Mouse (Mus musculus) limb, embryonic 15.5 days (tissue): ENCODE measurements around the gene Wnt2. TPM values are rescaled to one million over a fixed set of nuclear protein-coding genes. Genes with fewer than 3 reads are reported as not detected.

Source experiments
- ATAC-seq: fragments of 200-750 bp; cut with Nextera tagmentation; 2 replicates; pipeline ENCODE4 v1.8.0; 2017; ENCODE audit warnings: low read depth, moderate TSS enrichment; ENCODE audit not compliant: insufficient number of reproducible peaks, low FRiP score, low TSS enrichment
- H3K27ac ChIP-seq: fragments of 300-500 bp; sonication (generic); 2 replicates; pipeline ENCODE4 v1.5.1; 2015; ENCODE audit warnings: moderate library complexity, mild to moderate bottlenecking, inconsistent platforms
- H3K27me3 ChIP-seq: fragments of 300-500 bp; sonication (generic); 2 replicates; pipeline ENCODE4 v1.6.1; 2015; ENCODE audit warnings: inconsistent platforms
- H3K36me3 ChIP-seq: fragments of 300-500 bp; sonication (generic); 2 replicates; pipeline ENCODE4 v1.6.1; 2015; ENCODE audit warnings: inconsistent platforms
- H3K4me1 ChIP-seq: fragments of 300-500 bp; sonication (generic); 2 replicates; pipeline ENCODE4 v1.6.1; 2015; ENCODE audit warnings: inconsistent platforms
- H3K4me2 ChIP-seq: fragments of 300-500 bp; sonication (generic); 2 replicates; pipeline ENCODE4 v1.6.1; 2015; ENCODE audit warnings: mild to moderate bottlenecking, inconsistent platforms
- H3K4me3 ChIP-seq: fragments of 300-500 bp; sonication (generic); 2 replicates; pipeline ENCODE4 v1.5.1; 2015; ENCODE audit warnings: mild to moderate bottlenecking, inconsistent platforms
- H3K9ac ChIP-seq: fragments of 300-500 bp; sonication (generic); 2 replicates; pipeline ENCODE4 v1.6.1; 2015; ENCODE audit warnings: inconsistent platforms
- H3K9me3 ChIP-seq: fragments of 300-500 bp; sonication (generic); 2 replicates; pipeline ENCODE4 v1.6.1; 2016; ENCODE audit warnings: inconsistent platforms
- WGBS: fragments of 180-500 bp; shearing (Covaris S2); methylation state at CpG from one replicate; pipeline ENCODE4 v1.1.7; 2015; 5-methylcytosine and 5-hydroxymethylcytosine counted together
- polyA plus RNA-seq: library from polyadenylated mRNA; unstranded; fragments of >200 nt; fragmentation: Nextera tagmentation; extraction: Ambion mirVana; gene quantifications from 2 replicates; pipeline ENCODE4 v1.2.1, GENCODE M21; 2015

Wnt2 gene
- polyA plus RNA-seq, 1 experiment from 2014 or later: 7.1 TPM

DNA sequence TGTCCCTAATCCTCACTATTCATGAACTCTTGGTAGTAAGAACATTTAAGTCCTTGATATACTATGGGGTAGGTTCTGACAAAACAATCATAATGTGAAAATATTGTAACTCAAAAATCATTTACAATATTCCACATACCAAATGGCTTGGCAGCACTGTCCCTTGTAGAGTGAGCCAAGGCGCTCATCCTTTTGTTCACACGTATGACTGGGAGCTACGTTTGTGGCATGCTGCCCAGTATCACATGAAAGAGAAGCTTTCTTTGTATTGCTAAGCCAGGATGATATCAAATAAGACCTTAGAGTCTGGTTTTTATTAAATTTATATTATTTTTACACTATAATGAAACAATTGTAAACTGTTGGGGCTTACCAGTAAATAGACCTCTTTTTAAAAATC is 56.0 kb downstream of the Wnt2 start:
- Histone ChIP-seq H3K4me1 (no peaks in the 10 kb centered on the region), H3K4me2 (no peak overlapping the region), H3K27ac (no peak overlapping the region), H3K9ac (no peak overlapping the region), H3K36me3 (no peaks in the 10 kb centered on the region), H3K9me3 (no peaks in the 10 kb centered on the region), H3K4me3 (no peak overlapping the region), H3K27me3 (no peaks in the 10 kb centered on the region)
- no peak for ATAC-seq
- 76% methylated on average over 3 of the region's 3 CpGs for WGBS

GRCm38 (mm10) chr6:17971393-17971792 is 59.0 kb downstream of the Wnt2 start:
- no peak for ATAC-seq
- Histone ChIP-seq H3K27me3 (no peaks in the 10 kb centered on the region), H3K4me2 (no peak overlapping the region), H3K9ac (no peak overlapping the region), H3K4me3 (no peak overlapping the region), H3K36me3 (no peaks in the 10 kb centered on the region), H3K4me1 (no peaks in the 10 kb centered on the region), H3K27ac (no peak overlapping the region), H3K9me3 (no peaks in the 10 kb centered on the region)

DNA sequence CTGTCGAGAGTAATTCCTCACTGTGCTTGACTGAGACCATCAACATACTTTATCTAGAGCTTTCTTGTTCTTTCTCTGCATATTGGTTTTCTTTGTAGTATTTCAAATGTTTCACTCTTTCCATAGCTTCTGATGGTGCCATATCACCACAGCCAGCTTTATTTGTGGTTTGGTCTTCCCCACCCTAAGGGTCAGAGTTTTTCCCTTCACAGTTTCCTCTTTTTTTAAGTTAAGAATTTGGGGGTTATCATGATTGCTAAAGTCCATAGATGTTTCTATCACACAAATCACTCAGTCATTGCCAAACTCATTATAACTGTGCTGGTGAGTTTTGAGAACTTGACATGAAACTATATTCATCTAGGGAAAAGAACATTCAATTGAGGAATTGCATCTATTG is 60.6 kb downstream of the Wnt2 start:
- H3K27ac ChIP-seq: no peak overlapping the region
- no peaks in the 10 kb centered on the region for H3K4me1 ChIP-seq
- WGBS: 48% methylated on average over 1 of the region's 1 CpGs
- ATAC-seq: no peak
- H3K27me3 ChIP-seq: no peaks in the 10 kb centered on the region
- H3K4me3 ChIP-seq: no peak overlapping the region
- H3K36me3 ChIP-seq: no peaks in the 10 kb centered on the region
- no peak overlapping the region for H3K9ac ChIP-seq
- no peak overlapping the region for H3K4me2 ChIP-seq
- H3K9me3 ChIP-seq: no peaks in the 10 kb centered on the region

DNA sequence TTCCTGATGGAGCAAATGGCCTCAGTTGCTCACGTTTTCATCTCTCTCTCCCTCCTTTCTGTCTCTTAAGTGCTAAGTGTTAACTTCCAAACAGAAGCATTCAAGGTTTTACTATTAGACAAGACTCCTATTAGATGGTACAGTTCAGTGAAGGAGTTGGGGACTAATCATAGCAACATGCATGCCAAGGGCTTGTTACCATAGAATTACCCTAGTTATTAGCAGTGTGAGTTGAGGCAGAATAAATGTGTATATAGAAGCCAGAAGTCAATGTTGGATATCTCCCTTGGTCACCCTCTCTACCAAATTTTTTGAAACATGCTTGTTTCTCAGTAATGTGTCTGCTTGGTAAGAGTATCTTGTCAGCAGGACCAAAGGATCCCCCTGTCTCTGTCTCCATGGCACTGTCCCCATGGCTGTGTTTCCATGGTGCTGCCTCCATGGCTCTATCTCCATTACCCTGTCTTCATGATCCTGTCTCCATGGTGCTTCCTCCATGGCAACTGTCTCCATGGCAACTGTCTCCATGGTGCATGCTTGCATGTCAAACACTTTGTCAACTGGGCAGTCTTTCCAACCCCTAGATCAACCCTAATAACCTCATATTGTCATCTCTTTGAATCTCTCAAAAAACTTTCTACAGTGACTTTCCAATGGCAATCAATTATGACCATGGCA is 61.8 kb downstream of the Wnt2 start:
- H3K9ac ChIP-seq: no peak overlapping the region
- H3K9me3 ChIP-seq: no peaks in the 10 kb centered on the region
- H3K36me3 ChIP-seq: no peaks in the 10 kb centered on the region
- no peaks in the 10 kb centered on the region for H3K4me1 ChIP-seq
- WGBS: 81% methylated on average over 1 of the region's 1 CpGs
- H3K4me2 ChIP-seq: no peak overlapping the region
- ATAC-seq: no peak
- no peaks in the 10 kb centered on the region for H3K27me3 ChIP-seq
- no peak overlapping the region for H3K27ac ChIP-seq
- H3K4me3 ChIP-seq: no peak overlapping the region

- no peak for ATAC-seq
- Histone ChIP-seq H3K9me3 (no peaks in the 10 kb centered on the region), H3K27ac (no peak overlapping the region), H3K36me3 (no peaks in the 10 kb centered on the region), H3K4me1 (no peaks in the 10 kb centered on the region), H3K4me2 (no peak overlapping the region), H3K9ac (no peak overlapping the region), H3K4me3 (no peak overlapping the region), H3K27me3 (no peaks in the 10 kb centered on the region)
- 86% methylated on average over 3 of the region's 3 CpGs for WGBS
Measured at GRCm38 (mm10) chr6:17963455-17963854, 66.9 kb downstream of the Wnt2 start.

DNA sequence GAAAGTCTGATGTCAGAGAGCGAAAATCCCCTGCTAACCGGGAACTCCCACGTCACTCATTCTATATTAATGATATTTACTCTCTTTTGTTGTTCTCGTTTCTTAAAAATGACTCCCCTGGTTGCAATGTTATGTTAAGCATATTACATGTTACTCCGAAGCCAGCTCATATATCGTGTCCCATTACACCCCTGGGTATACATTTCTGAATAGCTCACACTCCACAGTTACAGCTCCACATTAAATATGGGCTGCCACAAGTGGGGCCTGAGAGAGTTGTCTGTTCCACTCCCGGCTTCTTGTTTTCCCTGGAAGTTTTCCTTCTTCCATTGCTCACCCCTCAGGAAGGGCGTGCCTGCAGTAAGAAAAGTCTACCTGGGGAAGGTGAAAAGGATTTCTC is 78.6 kb downstream of the Wnt2 start:
- 61% methylated on average over 8 of the region's 8 CpGs for WGBS
- Histone ChIP-seq H3K27ac (no peak overlapping the region), H3K27me3 (no peaks in the 10 kb centered on the region), H3K4me3 (no peak overlapping the region), H3K4me1 (no peaks in the 10 kb centered on the region), H3K4me2 (no peak overlapping the region), H3K9ac (no peak overlapping the region), H3K36me3 (no peaks in the 10 kb centered on the region), H3K9me3 (no peaks in the 10 kb centered on the region)
- no peak for ATAC-seq

DNA sequence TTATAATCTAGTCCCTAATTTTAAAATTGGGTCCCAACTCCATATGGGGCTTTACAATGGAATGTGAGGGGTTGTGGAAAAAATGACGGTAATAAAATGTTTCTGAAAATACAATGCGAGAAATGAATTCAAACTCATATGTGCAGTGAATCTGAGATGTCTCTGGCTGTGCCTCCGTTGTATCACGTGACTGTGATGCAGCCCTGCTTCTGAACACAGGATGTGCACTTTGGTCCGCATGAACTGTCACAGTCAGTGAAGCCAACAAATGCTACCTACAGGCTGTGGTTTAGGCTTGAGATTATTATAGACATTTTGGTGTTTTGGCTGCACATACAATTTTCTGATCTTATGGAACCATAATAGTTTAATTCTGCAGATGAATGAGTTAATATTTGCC is 81.3 kb downstream of the Wnt2 start:
- 70% methylated on average over 5 of the region's 5 CpGs for WGBS
- Histone ChIP-seq H3K9me3 (no peaks in the 10 kb centered on the region), H3K27ac (no peak overlapping the region), H3K27me3 (no peaks in the 10 kb centered on the region), H3K36me3 (no peaks in the 10 kb centered on the region), H3K4me2 (no peak overlapping the region), H3K9ac (no peak overlapping the region), H3K4me1 (no peaks in the 10 kb centered on the region), H3K4me3 (no peak overlapping the region)
- no peak for ATAC-seq

DNA sequence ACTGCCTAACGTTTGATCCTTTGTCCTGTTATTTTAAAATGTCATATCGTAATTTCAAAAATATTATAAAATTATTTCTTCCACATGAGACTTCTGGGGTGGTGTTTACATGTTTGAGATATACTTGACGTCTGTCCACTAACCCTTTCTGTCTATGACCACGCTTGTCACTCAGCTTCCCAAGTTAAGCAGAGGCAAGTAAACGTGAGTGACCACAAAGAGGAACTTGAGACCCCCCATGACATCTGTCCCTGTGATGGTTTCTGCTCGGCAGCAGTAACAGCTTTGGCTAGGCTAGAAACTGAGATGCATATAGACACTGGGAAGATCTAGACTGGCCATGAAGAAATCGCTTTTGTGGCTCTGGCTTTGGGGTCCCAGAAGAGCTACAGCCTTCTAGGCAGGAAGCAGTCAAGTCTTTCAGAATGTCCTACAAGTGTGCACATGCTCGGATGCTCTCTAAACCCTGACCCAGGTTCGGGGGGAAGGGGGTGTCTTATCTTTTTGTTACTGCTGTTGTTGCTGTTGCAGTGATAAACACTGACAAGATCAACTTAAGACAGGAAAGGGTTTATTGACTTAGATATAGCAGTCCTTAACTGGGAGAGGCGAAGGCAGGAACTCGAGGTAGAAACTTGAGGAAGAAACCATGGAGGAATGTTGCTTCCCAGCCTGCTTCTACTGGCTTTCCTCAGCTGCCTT is 83.1 kb downstream of the Wnt2 start:
- Histone ChIP-seq H3K9me3 (no peaks in the 10 kb centered on the region), H3K36me3 (no peaks in the 10 kb centered on the region), H3K4me1 (no peaks in the 10 kb centered on the region), H3K27me3 (no peaks in the 10 kb centered on the region), H3K4me3 (no peak overlapping the region), H3K4me2 (no peak overlapping the region), H3K9ac (no peak overlapping the region), H3K27ac (no peak overlapping the region)
- ATAC-seq: no peak
- 63% methylated on average over 11 of the region's 11 CpGs for WGBS

DNA sequence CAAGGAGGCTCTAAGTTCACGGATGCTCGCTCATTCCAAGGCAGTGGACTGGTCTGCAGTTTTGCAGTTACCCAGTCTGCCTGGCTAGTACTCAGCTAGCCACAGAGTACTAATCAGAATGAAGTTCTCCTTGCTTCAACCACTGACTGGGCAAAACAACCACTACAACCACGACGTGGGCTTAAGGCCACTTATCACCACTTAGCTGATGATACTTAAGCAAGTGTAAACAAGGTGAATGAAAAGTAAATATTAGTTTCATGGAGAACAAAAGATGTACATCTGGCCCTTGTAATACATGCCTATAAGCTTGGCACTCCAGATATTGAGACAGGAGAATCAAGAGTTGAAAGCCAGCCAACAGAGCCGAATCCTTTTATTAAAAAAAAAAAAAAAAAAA is 83.9 kb downstream of the Wnt2 start:
- Histone ChIP-seq H3K4me1 (no peaks in the 10 kb centered on the region), H3K27ac (no peak overlapping the region), H3K27me3 (no peaks in the 10 kb centered on the region), H3K9ac (no peak overlapping the region), H3K4me3 (no peak overlapping the region), H3K9me3 (no peaks in the 10 kb centered on the region), H3K36me3 (no peaks in the 10 kb centered on the region), H3K4me2 (no peak overlapping the region)
- no peak for ATAC-seq
- WGBS: 66% methylated on average over 5 of the region's 5 CpGs

DNA sequence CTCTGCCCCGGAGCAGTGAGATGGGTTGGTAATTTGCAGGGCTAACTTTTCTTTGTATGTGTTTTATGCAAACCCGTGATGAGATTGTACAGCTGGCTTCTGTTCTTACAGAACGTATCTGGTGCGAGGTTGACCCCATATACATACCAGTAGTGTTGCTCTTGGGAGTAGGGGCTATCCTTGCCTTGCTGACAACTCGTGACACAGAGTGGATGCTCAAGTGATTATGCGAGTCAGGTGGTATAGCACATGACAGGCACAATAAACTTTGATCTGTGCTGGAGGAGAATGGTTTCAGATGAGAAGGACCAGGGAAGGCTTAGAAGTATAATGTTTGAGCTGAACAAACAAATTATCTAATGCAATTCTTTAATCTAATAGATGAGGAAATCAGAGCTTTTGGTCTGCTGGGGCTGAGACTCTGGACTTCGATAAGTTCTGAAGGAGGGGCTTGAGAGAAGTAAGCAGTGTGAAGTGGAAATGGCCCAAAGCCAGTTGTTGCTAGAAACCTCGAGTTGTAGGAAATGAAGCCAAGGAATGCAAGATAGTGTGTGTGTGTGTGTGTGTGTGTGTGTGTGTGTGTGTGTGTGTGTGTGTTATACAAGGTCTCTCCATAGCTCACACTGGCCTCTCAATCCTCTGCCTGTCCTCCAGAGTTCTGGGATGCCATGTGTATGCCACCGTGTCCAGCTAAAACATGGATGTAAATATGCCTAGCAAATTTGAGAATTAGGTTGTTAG is 86.3 kb downstream of the Wnt2 start:
- H3K27ac ChIP-seq: no peak overlapping the region
- H3K4me1 ChIP-seq: no peaks in the 10 kb centered on the region
- H3K27me3 ChIP-seq: no peaks in the 10 kb centered on the region
- no peak overlapping the region for H3K4me2 ChIP-seq
- peaks cover 4% of the 10 kb centered on the region; the same call in 1 of the 2 replicates for H3K36me3 ChIP-seq
- H3K4me3 ChIP-seq: no peak overlapping the region
- WGBS: 69% methylated on average over 9 of the region's 9 CpGs
- no peak overlapping the region for H3K9ac ChIP-seq
- no peaks in the 10 kb centered on the region for H3K9me3 ChIP-seq
- no peak for ATAC-seq

DNA sequence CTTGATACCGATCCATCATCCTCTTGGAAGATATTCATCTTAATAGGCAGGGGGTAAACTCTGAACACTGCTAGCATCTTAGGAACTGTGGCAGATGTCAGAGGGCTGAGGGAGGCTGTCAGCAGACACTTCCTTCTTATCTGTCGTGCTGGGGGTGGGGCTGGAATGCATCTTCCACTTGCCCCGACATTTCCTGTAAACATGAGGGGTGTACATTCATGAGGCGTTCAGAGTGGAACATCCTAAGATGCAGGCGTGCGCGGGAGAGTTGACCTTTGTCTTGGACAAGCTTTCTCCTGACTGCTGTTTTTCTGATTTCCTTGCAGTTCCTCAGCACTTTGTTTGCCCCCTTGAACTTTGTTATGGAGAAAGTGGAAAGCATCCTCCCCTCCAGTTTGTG is 88.0 kb downstream of the Wnt2 start:
- H3K27ac ChIP-seq: no peak overlapping the region
- H3K9ac ChIP-seq: no peak overlapping the region
- no peak overlapping the region for H3K4me3 ChIP-seq
- H3K27me3 ChIP-seq: no peaks in the 10 kb centered on the region
- no peaks in the 10 kb centered on the region for H3K9me3 ChIP-seq
- H3K4me2 ChIP-seq: no peak overlapping the region
- ATAC-seq: no peak
- 53% methylated on average over 7 of the region's 7 CpGs for WGBS
- 0 out of 2 replicates have a peak, but pooled peaks cover 3% of the 10 kb centered on the region for H3K4me1 ChIP-seq
- peaks cover 4% of the 10 kb centered on the region; the same call in 1 of the 2 replicates for H3K36me3 ChIP-seq

GRCm38 (mm10) chr6:17941916-17942315 is 88.5 kb downstream of the Wnt2 start:
- H3K4me1 ChIP-seq: 0 out of 2 replicates have a peak, but pooled peaks cover 3% of the 10 kb centered on the region
- no peak overlapping the region for H3K9ac ChIP-seq
- no peak overlapping the region for H3K27ac ChIP-seq
- peaks cover 4% of the 10 kb centered on the region; the same call in 1 of the 2 replicates for H3K36me3 ChIP-seq
- no peaks in the 10 kb centered on the region for H3K9me3 ChIP-seq
- 51% methylated on average over 2 of the region's 2 CpGs for WGBS
- H3K27me3 ChIP-seq: no peaks in the 10 kb centered on the region
- no peak overlapping the region for H3K4me2 ChIP-seq
- ATAC-seq: no peak
- no peak overlapping the region for H3K4me3 ChIP-seq
